Mouse (Mus musculus): ENCODE results near the gene Tinf2. TPM values are rescaled to one million over a fixed set of nuclear protein-coding genes. Genes with fewer than 3 reads are reported as not detected.
A peak's percentile ranks its signal among the peaks of the same experiment; 100 is the strongest.

Tinf2 gene
- polyA plus RNA-seq (2016; fragmentation: Nextera tagmentation; extraction: Ambion mirVana): 70.5 and 74.5 TPM in 2 replicates

- Histone ChIP-seq H3K27ac (replicated peaks) (peak within 1 kb of the TSS; percentile 93), H3K4me1 (peaks cover 16% of the 10 kb centered on the region), H3K9me3 (replicated peaks) (no peaks in the 10 kb centered on the region), H3K27me3 (ENCODE audit: low read depth, poor library complexity, severe bottlenecking) (no peaks in the 10 kb centered on the region), H3K36me3 (peaks cover 41% of the 10 kb centered on the region), H3K4me3 (peak within 1 kb of the TSS; percentile 91)
- DNase-seq (ENCODE audit: low spot score): peak; percentile 94
- under 1% methylated on average over 66 of the region's 66 CpGs for WGBS
These were observed at the start of gene Tinf2 for GRCm38 (mm10) chr14:55681160-55682117. Gene Tinf2, minus strand, starts transcription at chr14:55681820.

GRCm38 (mm10) chr14:55730531-55731032, 49.0 kb upstream of the Tinf2 start:
- Histone ChIP-seq H3K27me3 (ENCODE audit: low read depth, poor library complexity, severe bottlenecking) (no peaks in the 10 kb centered on the region), H3K4me1 (no peaks in the 10 kb centered on the region), H3K9me3 (replicated peaks) (no peaks in the 10 kb centered on the region), H3K4me3 (no peak overlapping the region), H3K27ac (replicated peaks) (no peak overlapping the region), H3K36me3 (no peaks in the 10 kb centered on the region)
- DNase-seq (ENCODE audit: low spot score): no peak
- 83% methylated on average over 7 of the region's 7 CpGs for WGBS

GRCm38 (mm10) chr14:55730116-55730515, 48.5 kb upstream of the Tinf2 start:
- H3K27ac ChIP-seq (replicated peaks): no peak overlapping the region
- H3K4me1 ChIP-seq: 0 out of 2 replicates have a peak, but pooled peaks cover 2% of the 10 kb centered on the region
- H3K36me3 ChIP-seq: no peaks in the 10 kb centered on the region
- H3K4me3 ChIP-seq: no peak overlapping the region
- no peaks in the 10 kb centered on the region for H3K9me3 ChIP-seq (replicated peaks)
- WGBS: 82% methylated on average over 7 of the region's 7 CpGs
- no peak for DNase-seq (ENCODE audit: low spot score)
- no peaks in the 10 kb centered on the region for H3K27me3 ChIP-seq (ENCODE audit: low read depth, poor library complexity, severe bottlenecking)

- no peak overlapping the region for H3K4me3 ChIP-seq
- no peaks in the 10 kb centered on the region for H3K9me3 ChIP-seq (replicated peaks)
- 0 out of 2 replicates have a peak, but pooled peaks cover 2% of the 10 kb centered on the region for H3K4me1 ChIP-seq
- H3K36me3 ChIP-seq: no peaks in the 10 kb centered on the region
- H3K27ac ChIP-seq (replicated peaks): no peak overlapping the region
- WGBS: 78% methylated on average over 8 of the region's 8 CpGs
- no peak for DNase-seq (ENCODE audit: low spot score)
- no peaks in the 10 kb centered on the region for H3K27me3 ChIP-seq (ENCODE audit: low read depth, poor library complexity, severe bottlenecking)
These were observed 46.5 kb upstream of the Tinf2 start for GRCm38 (mm10) chr14:55727889-55728685.

DNA sequence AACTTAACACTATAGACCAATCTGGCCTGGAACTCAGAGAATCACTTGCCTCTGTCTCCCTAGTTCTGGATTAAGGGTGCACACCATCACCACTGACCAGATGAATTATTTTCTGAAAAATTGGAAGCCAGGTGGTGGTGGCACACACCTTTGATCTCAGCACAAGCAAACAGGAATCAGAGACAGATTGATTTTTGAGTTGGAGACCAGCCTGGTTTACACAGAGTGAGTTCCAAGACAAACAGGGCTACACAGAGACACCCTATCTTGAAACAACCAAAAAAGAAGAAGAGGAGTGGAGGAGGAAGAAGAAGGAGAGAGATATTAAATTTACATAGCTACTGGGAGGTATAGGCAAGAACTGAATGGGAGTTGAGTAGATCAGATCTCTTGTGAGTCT, 44.6 kb upstream of the Tinf2 start:
- DNase-seq (ENCODE audit: low spot score): no peak
- H3K9me3 ChIP-seq (replicated peaks): no peaks in the 10 kb centered on the region
- H3K4me3 ChIP-seq: no peak overlapping the region

GRCm38 (mm10) chr14:55724411-55724871, 42.8 kb upstream of the Tinf2 start:
- Histone ChIP-seq H3K36me3 (peaks cover 8% of the 10 kb centered on the region), H3K4me1 (peaks cover 20% of the 10 kb centered on the region), H3K9me3 (replicated peaks) (no peaks in the 10 kb centered on the region), H3K4me3 (no peak overlapping the region), H3K27me3 (ENCODE audit: low read depth, poor library complexity, severe bottlenecking) (no peaks in the 10 kb centered on the region), H3K27ac (replicated peaks) (no peak overlapping the region)
- 78% methylated on average over 8 of the region's 8 CpGs for WGBS
- no peak for DNase-seq (ENCODE audit: low spot score)

More for the DNA sequence above, 44.6 kb upstream of the Tinf2 start:
- H3K4me1 ChIP-seq: peaks cover 13% of the 10 kb centered on the region
- H3K27ac ChIP-seq (replicated peaks): no peak overlapping the region
- no peaks in the 10 kb centered on the region for H3K27me3 ChIP-seq (ENCODE audit: low read depth, poor library complexity, severe bottlenecking)
- no peaks in the 10 kb centered on the region for H3K36me3 ChIP-seq

- Histone ChIP-seq H3K9me3 (replicated peaks) (no peaks in the 10 kb centered on the region), H3K27me3 (ENCODE audit: low read depth, poor library complexity, severe bottlenecking) (no peaks in the 10 kb centered on the region), H3K27ac (replicated peaks) (no peak overlapping the region), H3K4me1 (peaks cover 20% of the 10 kb centered on the region), H3K36me3 (peaks cover 18% of the 10 kb centered on the region), H3K4me3 (no peak overlapping the region)
- WGBS: 95% methylated on average over 7 of the region's 7 CpGs
- DNase-seq (ENCODE audit: low spot score): no peak
These were observed 41.8 kb upstream of the Tinf2 start for GRCm38 (mm10) chr14:55723433-55723832.

GRCm38 (mm10) chr14:55722438-55722945, 40.9 kb upstream of the Tinf2 start:
- H3K9me3 ChIP-seq (replicated peaks): no peaks in the 10 kb centered on the region
- H3K27ac ChIP-seq (replicated peaks): peak overlapping the region; percentile 94
- peak overlapping the region; percentile 90 for H3K4me3 ChIP-seq
- WGBS: 53% methylated on average over 8 of the region's 8 CpGs
- no peaks in the 10 kb centered on the region for H3K27me3 ChIP-seq (ENCODE audit: low read depth, poor library complexity, severe bottlenecking)
- peaks cover 25% of the 10 kb centered on the region for H3K36me3 ChIP-seq
- no peak for DNase-seq (ENCODE audit: low spot score)
- H3K4me1 ChIP-seq: peaks cover 20% of the 10 kb centered on the region

- Histone ChIP-seq H3K4me1 (peaks cover 20% of the 10 kb centered on the region), H3K36me3 (peaks cover 31% of the 10 kb centered on the region), H3K4me3 (peak within 1 kb of the TSS; percentile 90), H3K9me3 (replicated peaks) (no peaks in the 10 kb centered on the region), H3K27me3 (ENCODE audit: low read depth, poor library complexity, severe bottlenecking) (no peaks in the 10 kb centered on the region), H3K27ac (replicated peaks) (peak within 1 kb of the TSS; percentile 94)
- 1% methylated on average over 50 of the region's 50 CpGs for WGBS
- peak; percentile 91 for DNase-seq (ENCODE audit: low spot score)
These were observed 40.2 kb upstream of the Tinf2 start, which contains the start of gene Rabggta for GRCm38 (mm10) chr14:55721700-55722437. Gene Rabggta, minus strand, starts transcription at chr14:55722263.

- Histone ChIP-seq H3K4me3 (peak overlapping the region; percentile 90), H3K36me3 (peaks cover 37% of the 10 kb centered on the region), H3K9me3 (replicated peaks) (no peaks in the 10 kb centered on the region), H3K27me3 (ENCODE audit: low read depth, poor library complexity, severe bottlenecking) (no peaks in the 10 kb centered on the region), H3K27ac (replicated peaks) (no peak overlapping the region; the same call in 1 of the 2 replicates), H3K4me1 (peaks cover 20% of the 10 kb centered on the region)
- 65% methylated on average over 6 of the region's 6 CpGs for WGBS
- DNase-seq (ENCODE audit: low spot score): no peak
These were observed 39.5 kb upstream of the Tinf2 start for GRCm38 (mm10) chr14:55721076-55721475.

DNA sequence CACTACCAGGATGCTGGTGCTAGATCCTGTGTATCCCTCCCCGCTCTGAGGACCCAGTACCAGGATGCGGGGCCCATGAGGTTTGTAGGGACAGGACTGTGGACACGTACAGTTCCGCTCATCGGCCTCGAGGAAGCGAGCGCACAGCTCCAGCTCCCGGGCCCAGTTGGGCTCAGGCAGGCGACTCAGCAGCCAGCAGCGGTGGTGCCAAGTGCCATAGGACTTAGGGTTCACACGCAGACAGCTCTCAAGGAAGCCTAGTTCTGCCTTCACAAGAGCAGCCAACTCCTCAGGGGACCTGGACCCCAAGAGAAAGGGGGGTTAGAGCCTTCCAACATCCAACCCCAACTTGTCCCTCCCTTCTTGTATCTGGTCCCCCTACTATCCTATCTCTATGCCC, 39.0 kb upstream of the Tinf2 start:
- Histone ChIP-seq H3K36me3 (peaks cover 38% of the 10 kb centered on the region), H3K9me3 (replicated peaks) (no peaks in the 10 kb centered on the region), H3K27me3 (ENCODE audit: low read depth, poor library complexity, severe bottlenecking) (no peaks in the 10 kb centered on the region), H3K4me1 (peaks cover 20% of the 10 kb centered on the region), H3K4me3 (peak overlapping the region; percentile 90; the same call in 1 of the 2 replicates), H3K27ac (replicated peaks) (no peak overlapping the region)
- WGBS: 92% methylated on average over 12 of the region's 12 CpGs
- DNase-seq (ENCODE audit: low spot score): no peak

- H3K9me3 ChIP-seq (replicated peaks): no peaks in the 10 kb centered on the region
- H3K27ac ChIP-seq (replicated peaks): no peak overlapping the region
- H3K4me1 ChIP-seq: peaks cover 18% of the 10 kb centered on the region
- H3K36me3 ChIP-seq: peaks cover 38% of the 10 kb centered on the region
- no peaks in the 10 kb centered on the region for H3K27me3 ChIP-seq (ENCODE audit: low read depth, poor library complexity, severe bottlenecking)
- 89% methylated on average over 6 of the region's 6 CpGs for WGBS
- no peak overlapping the region for H3K4me3 ChIP-seq
- no peak for DNase-seq (ENCODE audit: low spot score)
These were observed 38.1 kb upstream of the Tinf2 start for GRCm38 (mm10) chr14:55719737-55720136.

Data from midbrain, embryonic 10.5 days (tissue).